Mouse (Mus musculus): ENCODE measurements around the gene Lum. TPM values are rescaled to one million over a fixed set of nuclear protein-coding genes. Genes with fewer than 3 reads are reported as not detected.
A peak's percentile ranks its signal among the peaks of the same experiment; 100 is the strongest.

Gene Lum
- 233 and 255 TPM in 2 replicates for polyA plus RNA-seq (2015; fragmentation: Nextera tagmentation; extraction: Ambion mirVana)

- Histone ChIP-seq H3K27me3 (replicated peaks) (no peaks in the 10 kb centered on the region), H3K4me1 (no peaks in the 10 kb centered on the region), H3K9ac (no peak within 1 kb of the TSS), H3K9me3 (no peaks in the 10 kb centered on the region), H3K4me3 (replicated peaks) (peak within 1 kb of the TSS; percentile 29), H3K4me2 (peak within 1 kb of the TSS; percentile 36), H3K27ac (peak within 1 kb of the TSS; percentile 81), H3K36me3 (0 out of 2 replicates have a peak, but pooled peaks cover 2% of the 10 kb centered on the region)
- WGBS, result 37% methylated on average over 10 of the region's 10 CpGs
- peak; percentile 39; the same call in 1 of the 2 replicates for ATAC-seq (ENCODE audit: insufficient read depth, low FRiP score, low read depth)
Observed at GRCm38 (mm10) chr10:97564957-97565856, at the start of gene Lum. Lum (plus strand) TSS chr10:97565128.

GRCm38 (mm10) chr10:97523366-97523765, 41.6 kb upstream of the Lum start:
- Histone ChIP-seq H3K9me3 (no peaks in the 10 kb centered on the region), H3K36me3 (0 out of 2 replicates have a peak, but pooled peaks cover 3% of the 10 kb centered on the region), H3K27ac (no peak overlapping the region), H3K4me1 (no peaks in the 10 kb centered on the region), H3K9ac (no peak overlapping the region), H3K4me2 (no peak overlapping the region), H3K27me3 (replicated peaks) (no peaks in the 10 kb centered on the region), H3K4me3 (replicated peaks) (no peak overlapping the region)
- WGBS, result 55% methylated on average over 3 of the region's 3 CpGs
- no peak for ATAC-seq (ENCODE audit: insufficient read depth, low FRiP score, low read depth)

GRCm38 (mm10) chr10:97535697-97536096, 29.2 kb upstream of the Lum start:
- no peaks in the 10 kb centered on the region for H3K36me3 ChIP-seq
- no peaks in the 10 kb centered on the region for H3K9me3 ChIP-seq
- no peaks in the 10 kb centered on the region for H3K4me1 ChIP-seq
- H3K4me2 ChIP-seq, result no peak overlapping the region
- ATAC-seq (ENCODE audit: insufficient read depth, low FRiP score, low read depth), result no peak
- no peaks in the 10 kb centered on the region for H3K27me3 ChIP-seq (replicated peaks)
- H3K27ac ChIP-seq, result peak overlapping the region; percentile 12; the same call in 1 of the 2 replicates
- H3K4me3 ChIP-seq (replicated peaks), result no peak overlapping the region
- WGBS, result 50% methylated on average over 4 of the region's 4 CpGs
- no peak overlapping the region for H3K9ac ChIP-seq

- H3K4me1 ChIP-seq, result no peaks in the 10 kb centered on the region
- no peaks in the 10 kb centered on the region for H3K36me3 ChIP-seq
- no peak for ATAC-seq (ENCODE audit: insufficient read depth, low FRiP score, low read depth)
- no peak overlapping the region for H3K4me3 ChIP-seq (replicated peaks)
- no peaks in the 10 kb centered on the region for H3K27me3 ChIP-seq (replicated peaks)
- WGBS, result 38% methylated on average over 2 of the region's 2 CpGs
- no peak overlapping the region for H3K9ac ChIP-seq
- no peak overlapping the region for H3K4me2 ChIP-seq
- H3K9me3 ChIP-seq, result no peaks in the 10 kb centered on the region
- peak overlapping the region; percentile 40; the same call in 1 of the 2 replicates for H3K27ac ChIP-seq
Observed at GRCm38 (mm10) chr10:97536921-97537320, 28.0 kb upstream of the Lum start.

GRCm38 (mm10) chr10:97538202-97538601, 26.7 kb upstream of the Lum start:
- Histone ChIP-seq H3K4me2 (no peak overlapping the region), H3K27me3 (replicated peaks) (no peaks in the 10 kb centered on the region), H3K27ac (no peak overlapping the region), H3K9ac (no peak overlapping the region), H3K4me1 (no peaks in the 10 kb centered on the region), H3K9me3 (no peaks in the 10 kb centered on the region), H3K4me3 (replicated peaks) (no peak overlapping the region), H3K36me3 (no peaks in the 10 kb centered on the region)
- ATAC-seq (ENCODE audit: insufficient read depth, low FRiP score, low read depth), result no peak
- 66% methylated on average over 4 of the region's 4 CpGs for WGBS

GRCm38 (mm10) chr10:97547740-97548139, 17.2 kb upstream of the Lum start:
- no peak for ATAC-seq (ENCODE audit: insufficient read depth, low FRiP score, low read depth)
- Histone ChIP-seq H3K27me3 (replicated peaks) (no peaks in the 10 kb centered on the region), H3K4me3 (replicated peaks) (no peak overlapping the region), H3K36me3 (no peaks in the 10 kb centered on the region), H3K4me2 (no peak overlapping the region), H3K27ac (no peak overlapping the region), H3K4me1 (no peaks in the 10 kb centered on the region), H3K9me3 (no peaks in the 10 kb centered on the region), H3K9ac (no peak overlapping the region)
- WGBS, result 45% methylated on average over 1 of the region's 1 CpGs

GRCm38 (mm10) chr10:97567489-97568135, 2.7 kb downstream of the Lum start:
- no peaks in the 10 kb centered on the region for H3K4me1 ChIP-seq
- no peaks in the 10 kb centered on the region for H3K9me3 ChIP-seq
- no peak for ATAC-seq (ENCODE audit: insufficient read depth, low FRiP score, low read depth)
- H3K9ac ChIP-seq, result no peak overlapping the region
- no peak overlapping the region for H3K27ac ChIP-seq
- H3K4me3 ChIP-seq (replicated peaks), result 0 out of 2 replicates have a peak overlapping the region, but pooled peaks have one; percentile 15
- peak overlapping the region; percentile 31; the same call in 1 of the 2 replicates for H3K4me2 ChIP-seq
- no peaks in the 10 kb centered on the region for H3K27me3 ChIP-seq (replicated peaks)
- WGBS, result 60% methylated on average over 8 of the region's 8 CpGs
- 0 out of 2 replicates have a peak, but pooled peaks cover 2% of the 10 kb centered on the region for H3K36me3 ChIP-seq

GRCm38 (mm10) chr10:97582543-97583231, 17.8 kb downstream of the Lum start:
- ATAC-seq (ENCODE audit: insufficient read depth, low FRiP score, low read depth), result no peak
- 54% methylated on average over 4 of the region's 4 CpGs for WGBS
- no peak overlapping the region; the same call in 1 of the 2 replicates for H3K27ac ChIP-seq

GRCm38 (mm10) chr10:97584176-97584575, 19.2 kb downstream of the Lum start:
- no peak overlapping the region for H3K4me3 ChIP-seq (replicated peaks)
- no peaks in the 10 kb centered on the region for H3K9me3 ChIP-seq
- 20% methylated on average over 3 of the region's 3 CpGs for WGBS
- peak overlapping the region; percentile 26; the same call in 1 of the 2 replicates for H3K27ac ChIP-seq
- H3K9ac ChIP-seq, result no peak overlapping the region
- H3K4me1 ChIP-seq, result peaks cover 4% of the 10 kb centered on the region; the same call in 1 of the 2 replicates
- no peaks in the 10 kb centered on the region for H3K27me3 ChIP-seq (replicated peaks)
- H3K36me3 ChIP-seq, result no peaks in the 10 kb centered on the region
- no peak overlapping the region for H3K4me2 ChIP-seq
- ATAC-seq (ENCODE audit: insufficient read depth, low FRiP score, low read depth), result no peak

More at GRCm38 (mm10) chr10:97582543-97583231, 17.8 kb downstream of the Lum start:
- Histone ChIP-seq H3K4me2 (no peak overlapping the region), H3K9ac (no peak overlapping the region), H3K27me3 (replicated peaks) (no peaks in the 10 kb centered on the region), H3K9me3 (no peaks in the 10 kb centered on the region), H3K4me3 (replicated peaks) (no peak overlapping the region), H3K4me1 (peaks cover 4% of the 10 kb centered on the region; the same call in 1 of the 2 replicates), H3K36me3 (no peaks in the 10 kb centered on the region)

GRCm38 (mm10) chr10:97587159-97587558, 22.2 kb downstream of the Lum start:
- Histone ChIP-seq H3K9me3 (no peaks in the 10 kb centered on the region), H3K4me1 (peaks cover 7% of the 10 kb centered on the region; the same call in 1 of the 2 replicates), H3K36me3 (no peaks in the 10 kb centered on the region), H3K9ac (no peak overlapping the region), H3K4me3 (replicated peaks) (no peak overlapping the region), H3K4me2 (no peak overlapping the region), H3K27me3 (replicated peaks) (no peaks in the 10 kb centered on the region), H3K27ac (peak overlapping the region; percentile 55)
- 38% methylated on average over 5 of the region's 5 CpGs for WGBS
- no peak; the same call in 1 of the 2 replicates for ATAC-seq (ENCODE audit: insufficient read depth, low FRiP score, low read depth)

- Histone ChIP-seq H3K4me1 (peaks cover 3% of the 10 kb centered on the region; the same call in 1 of the 2 replicates), H3K9me3 (no peaks in the 10 kb centered on the region), H3K27me3 (replicated peaks) (no peaks in the 10 kb centered on the region), H3K4me2 (no peak overlapping the region), H3K9ac (no peak overlapping the region), H3K4me3 (replicated peaks) (no peak overlapping the region), H3K36me3 (no peaks in the 10 kb centered on the region), H3K27ac (peak overlapping the region; percentile 78)
- no peak for ATAC-seq (ENCODE audit: insufficient read depth, low FRiP score, low read depth)
- WGBS, result 69% methylated on average over 6 of the region's 6 CpGs
Observed at GRCm38 (mm10) chr10:97589574-97589973, 24.6 kb downstream of the Lum start.
